Mouse (Mus musculus) spleen, postnatal 36 days (tissue): Measurements from ENCODE around the gene Fez1.

Experiments used
- DNase-seq, 2 experiments: peaks; one replicate each; pipeline ENCODE4 v3.0.0; 2022; ENCODE audit warnings: low spot score in 2 of 2, mixed read lengths in 1 of 2

The Fez1 gene

DNA sequence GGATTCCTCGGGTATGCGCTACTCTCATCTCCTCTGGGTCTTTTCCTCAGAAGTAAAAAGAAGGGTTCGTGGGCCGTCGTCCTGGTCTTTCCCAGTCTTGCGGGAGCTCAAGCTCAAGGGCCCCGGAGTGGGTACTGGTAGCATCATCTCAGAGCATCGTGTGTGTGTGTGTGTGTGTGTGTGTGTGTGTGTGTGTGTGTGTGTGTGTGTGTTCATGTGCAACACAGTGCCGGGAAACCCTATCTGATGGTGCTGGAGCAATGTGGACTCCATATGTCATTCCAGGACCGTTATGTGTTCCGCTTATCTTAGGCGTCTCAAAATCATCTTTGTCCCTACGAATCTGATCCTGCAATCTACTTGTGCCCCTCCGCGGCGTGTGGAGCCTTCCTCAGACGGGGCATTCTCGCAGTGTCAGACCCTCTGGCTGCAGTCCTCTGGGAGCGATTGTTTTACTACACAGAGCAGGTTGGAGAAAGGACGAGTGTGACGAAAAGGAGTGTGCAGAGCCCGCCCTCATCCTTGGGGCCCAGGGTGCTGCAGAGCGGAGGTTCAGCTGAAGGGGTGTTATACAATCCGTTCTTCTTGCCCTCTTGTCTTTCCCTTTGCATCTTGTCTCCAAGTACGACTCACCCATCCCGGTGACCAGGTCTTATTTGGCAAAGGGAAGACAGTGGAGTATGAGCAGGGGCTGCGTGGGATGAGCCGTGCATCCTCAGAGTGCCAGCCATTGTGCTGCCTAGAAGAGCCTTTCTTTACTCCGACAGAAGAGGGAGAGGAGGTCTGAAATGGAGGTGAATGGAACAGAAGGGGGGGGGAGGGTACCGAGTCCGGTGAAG lies 11.6 kb downstream of the Fez1 start:
- no peak for DNase-seq

DNA sequence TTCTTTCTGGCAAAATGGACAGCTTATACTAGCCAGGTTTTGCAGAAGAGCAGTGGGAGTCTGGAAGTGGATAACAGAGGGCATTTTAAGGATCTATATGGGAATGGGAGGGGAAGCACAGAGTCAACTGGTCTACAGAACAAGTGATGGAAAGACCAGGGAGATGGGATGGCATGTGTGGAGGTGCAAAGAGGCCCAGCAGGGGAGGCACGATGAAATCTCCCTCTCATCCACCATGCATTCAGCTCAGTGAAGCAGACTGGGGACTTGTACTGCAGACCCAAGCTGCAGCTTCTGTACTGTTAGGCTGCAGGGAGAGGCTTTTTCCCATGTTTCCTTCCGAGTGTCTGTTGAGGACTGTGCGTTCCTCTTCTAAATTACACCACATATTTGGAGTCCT lies 12.2 kb downstream of the Fez1 start:
- no peak for DNase-seq

DNA sequence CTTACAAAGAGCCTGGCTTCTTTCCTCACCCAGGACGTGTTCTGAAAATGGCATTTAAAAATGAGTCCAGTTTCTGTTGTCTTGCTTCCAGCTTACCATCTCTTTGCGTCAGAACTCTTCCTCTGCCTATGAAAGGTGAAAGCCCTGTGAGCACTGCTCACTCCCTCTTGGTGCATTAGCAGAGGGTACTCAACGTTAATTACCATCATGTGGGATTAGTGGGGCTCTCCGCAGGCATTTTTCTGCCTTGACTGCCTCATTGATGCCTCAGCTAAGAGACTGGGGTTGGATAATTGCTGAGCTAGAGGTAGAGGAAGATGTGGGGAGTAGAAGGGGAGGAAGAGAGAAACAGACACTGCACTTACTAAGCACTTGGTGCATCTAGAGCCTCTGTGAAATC lies 24.7 kb downstream of the Fez1 start:
- no peak for DNase-seq

DNA sequence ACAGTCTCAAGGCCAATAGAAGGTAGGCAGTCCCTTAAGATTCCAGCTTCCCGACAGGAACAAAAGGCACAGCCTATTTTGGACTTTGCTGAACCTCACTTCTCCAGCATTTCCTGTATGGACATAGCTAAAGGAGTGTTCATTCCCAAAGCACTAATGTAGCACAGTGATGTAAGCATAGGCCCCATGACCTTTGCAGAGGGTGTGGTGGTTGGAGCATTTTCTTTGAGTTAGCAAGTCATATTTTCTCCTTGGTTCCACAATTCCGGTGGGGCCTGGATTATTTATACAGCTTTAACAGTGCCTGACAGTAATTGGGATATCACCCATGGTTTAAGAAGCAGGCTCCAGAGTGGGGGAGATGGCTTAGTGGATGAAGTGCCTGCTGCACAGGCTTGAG lies 27.0 kb downstream of the Fez1 start:
- no peak for DNase-seq

DNA sequence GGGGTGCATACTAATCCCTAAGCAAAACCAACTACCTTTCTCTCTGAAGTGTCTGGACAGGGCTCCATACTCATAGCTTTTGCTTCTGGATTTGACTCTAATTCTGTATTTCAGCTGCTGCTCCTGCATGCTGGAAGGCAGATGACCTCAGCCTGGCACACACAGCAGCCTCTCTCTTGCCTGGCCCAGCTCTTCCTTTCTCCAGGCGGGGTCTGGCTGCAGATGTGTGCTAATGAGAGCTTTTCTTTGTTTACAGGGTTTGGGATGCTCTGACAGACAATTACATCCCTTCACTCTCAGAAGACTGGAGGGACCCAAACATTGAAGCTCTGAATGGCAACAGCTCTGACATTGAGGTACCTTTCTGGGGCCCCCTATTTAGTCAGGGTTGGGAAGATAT lies 28.4 kb downstream of the Fez1 start:
- no peak for DNase-seq

DNA sequence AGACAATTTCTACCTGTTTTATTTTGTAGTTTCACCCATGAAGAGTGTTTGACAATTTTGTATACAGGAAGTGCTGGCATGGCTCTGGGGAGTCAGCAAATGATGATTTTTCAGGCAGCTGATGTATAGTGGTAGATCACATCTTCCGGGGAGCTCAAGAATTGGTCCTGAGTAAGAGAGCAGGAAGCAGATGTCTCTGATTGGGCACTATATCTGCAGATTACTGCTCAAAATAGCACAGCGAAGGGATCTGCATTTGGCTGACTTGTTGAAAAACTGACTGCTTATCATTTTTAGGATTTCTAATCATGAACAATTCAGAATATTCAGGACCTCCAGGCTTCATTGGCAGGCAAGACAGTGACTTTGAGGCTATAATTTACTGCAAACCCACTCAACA lies 30.5 kb downstream of the Fez1 start:
- DNase-seq = no peak

DNA sequence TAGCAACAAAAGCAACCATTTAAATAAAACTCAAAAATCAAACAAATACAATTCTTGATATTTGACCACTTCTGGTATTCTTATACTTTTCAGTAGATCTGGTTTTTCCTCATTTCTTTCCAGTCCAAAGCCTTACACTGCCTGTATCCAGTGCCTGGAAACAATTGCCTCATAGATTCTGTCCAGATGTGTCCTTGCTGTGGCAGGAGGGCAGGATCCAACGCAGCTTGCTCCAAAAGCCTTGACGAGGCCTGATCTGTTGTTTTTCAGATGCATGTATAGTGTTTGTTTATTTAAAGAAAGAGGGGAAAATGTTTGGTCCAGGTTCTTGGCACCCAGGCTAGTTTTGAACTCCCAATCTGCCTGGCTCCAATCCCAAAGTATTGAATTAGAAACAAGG lies 34.7 kb downstream of the Fez1 start:
- DNase-seq = no peak

DNA sequence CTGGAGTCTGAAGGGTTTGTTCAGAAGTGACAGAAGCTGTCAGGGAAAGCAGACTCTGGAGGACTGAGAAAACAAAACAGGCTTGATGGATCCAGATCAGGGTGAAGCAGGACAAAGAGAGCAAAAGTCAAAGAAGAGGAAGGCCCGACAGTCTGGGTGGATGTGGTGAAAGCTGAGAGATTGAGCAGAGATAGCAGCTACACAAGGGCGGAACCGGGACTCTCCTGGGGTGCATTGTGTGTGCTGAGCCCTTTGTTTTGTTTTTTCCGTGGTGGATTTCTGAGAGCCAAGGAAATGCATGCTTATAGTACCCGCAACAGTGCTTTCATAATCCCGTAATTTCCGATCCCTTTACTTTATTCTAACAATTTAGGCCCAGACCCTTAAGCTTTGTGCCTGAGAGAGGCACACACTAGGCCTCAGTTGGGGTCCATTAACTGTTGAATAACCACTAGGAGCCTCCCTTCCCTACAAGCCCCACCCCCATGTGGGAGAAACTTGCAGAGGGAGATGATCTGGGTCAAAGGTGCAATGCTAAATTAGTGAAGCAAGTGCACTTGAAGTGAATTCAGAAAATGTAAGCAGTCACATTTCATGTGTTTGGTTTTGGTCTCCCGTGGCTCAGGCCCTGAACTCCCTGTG lies 35.9 kb downstream of the Fez1 start:
- no peak for DNase-seq

DNA sequence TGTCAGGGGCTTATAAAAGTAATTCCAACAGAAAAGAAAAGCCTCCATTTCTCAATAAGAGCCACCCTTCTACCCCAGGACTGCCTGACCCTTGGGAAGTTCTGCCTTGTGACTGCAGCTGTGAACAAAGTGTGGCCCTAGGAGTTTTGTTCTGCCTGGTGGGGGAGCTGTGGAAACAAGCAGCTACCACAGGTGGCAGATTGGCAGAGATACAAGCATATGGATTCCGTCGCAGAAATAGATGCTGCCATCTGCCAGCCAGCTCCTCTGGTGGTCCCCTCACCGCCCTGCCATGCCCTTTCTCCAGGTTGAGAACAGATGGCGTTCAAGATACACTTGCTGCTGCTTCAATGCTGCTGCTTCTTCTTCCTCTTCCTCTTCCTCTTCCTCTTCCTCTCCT lies 37.0 kb downstream of the Fez1 start:
- DNase-seq = no peak

DNA sequence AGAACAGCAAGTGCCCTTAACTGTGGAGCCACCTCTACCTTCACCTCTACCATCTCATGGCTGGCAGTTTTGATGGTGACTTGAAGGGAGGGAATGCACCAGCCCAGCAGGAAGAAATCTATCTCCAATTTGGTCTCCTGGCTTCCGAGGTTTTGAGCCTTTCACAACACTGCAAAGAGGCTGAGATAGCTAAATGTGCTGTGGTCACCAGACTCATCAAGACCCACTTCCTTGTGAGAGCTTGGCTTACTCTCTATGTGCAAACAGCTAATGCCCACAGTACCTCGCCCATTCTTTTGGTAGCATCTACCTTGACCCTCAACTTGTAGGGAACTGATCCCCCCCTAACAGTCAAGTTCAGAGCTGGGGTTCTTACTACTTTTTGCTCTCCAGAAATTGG lies 40.9 kb downstream of the Fez1 start:
- no peak for DNase-seq

DNA sequence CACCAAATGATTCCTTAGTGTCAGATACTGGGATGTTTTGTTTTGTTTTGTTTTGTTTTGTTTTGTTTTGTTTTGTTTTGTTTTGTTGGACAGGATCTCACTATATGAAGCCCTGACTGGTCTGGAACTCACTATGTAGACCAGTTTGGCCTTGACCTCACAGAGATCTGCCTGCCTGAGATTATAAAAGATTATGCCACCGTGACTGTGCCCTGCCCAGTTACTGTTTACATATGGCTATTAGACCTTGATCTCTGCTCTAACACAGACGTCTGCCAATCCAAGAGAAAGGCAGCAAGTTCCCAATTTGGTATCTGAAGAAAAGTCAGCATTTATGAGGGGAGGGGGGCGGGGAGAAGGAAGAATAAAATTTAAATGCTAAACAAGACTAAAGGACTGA lies 42.0 kb downstream of the Fez1 start:
- no peak for DNase-seq

DNA sequence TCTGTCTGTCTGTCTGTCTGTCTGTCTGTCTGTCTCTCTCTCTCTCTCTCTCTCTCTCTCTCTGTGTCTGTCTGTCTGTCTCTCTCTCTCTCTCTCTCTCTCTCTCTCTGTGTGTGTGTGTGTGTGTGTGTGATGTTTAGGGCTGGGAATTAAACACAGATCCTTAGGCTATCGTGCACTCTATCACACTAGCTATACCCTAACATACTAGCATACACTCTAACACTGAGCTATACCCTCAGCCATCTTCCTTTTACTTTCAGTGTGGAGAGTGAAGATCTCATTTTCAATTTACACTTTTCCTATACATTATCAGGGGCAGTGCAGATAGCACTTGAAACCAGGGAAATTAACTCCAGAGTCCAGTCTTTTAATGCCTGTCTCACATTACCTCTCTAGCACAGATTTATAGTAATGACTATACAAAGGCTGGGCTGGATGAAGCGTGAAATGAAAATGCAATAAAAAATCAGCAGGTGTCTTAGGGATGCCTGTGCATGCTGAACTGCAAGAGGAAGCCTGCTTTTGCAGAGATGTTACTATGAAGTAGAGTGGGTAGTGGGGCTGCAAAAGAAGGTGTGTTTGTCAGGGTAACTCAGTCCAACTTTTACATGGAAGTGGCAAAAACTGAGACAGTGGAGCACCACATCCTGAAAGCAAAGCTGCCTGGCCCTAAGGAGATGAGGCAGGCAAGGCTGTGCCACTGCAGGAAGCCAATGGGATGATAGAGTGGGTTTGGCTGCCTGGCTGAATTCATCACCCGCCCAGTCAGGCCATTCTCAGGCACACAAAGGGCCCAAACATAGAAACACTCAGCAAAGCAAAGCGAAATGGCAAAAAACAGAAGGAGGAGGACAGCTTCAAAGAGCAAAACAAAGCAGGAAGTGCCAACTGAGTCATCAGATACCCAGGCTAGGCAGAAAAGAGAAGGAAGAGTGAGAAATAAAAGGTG lies 43.5 kb downstream of the Fez1 start:
- no peak for DNase-seq

DNA sequence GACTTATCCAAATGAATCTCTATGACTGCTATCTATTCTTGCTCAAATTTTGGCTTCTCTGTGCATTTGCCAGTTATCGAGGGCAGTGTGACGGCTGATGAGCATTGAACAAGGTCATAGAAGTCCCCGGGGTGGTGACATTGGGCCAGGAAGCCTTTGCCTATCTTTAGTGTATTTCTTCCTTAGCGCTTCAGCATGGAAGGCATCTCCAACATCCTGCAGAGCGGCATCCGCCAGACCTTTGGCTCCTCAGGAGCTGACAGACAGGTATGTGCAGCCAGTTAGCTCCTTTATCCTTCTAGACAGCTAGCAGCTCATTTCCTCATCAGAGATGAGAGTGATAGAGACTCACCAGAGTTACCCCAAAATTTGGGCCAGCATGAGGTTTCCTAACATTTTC lies 47.0 kb downstream of the Fez1 start:
- no peak for DNase-seq

DNA sequence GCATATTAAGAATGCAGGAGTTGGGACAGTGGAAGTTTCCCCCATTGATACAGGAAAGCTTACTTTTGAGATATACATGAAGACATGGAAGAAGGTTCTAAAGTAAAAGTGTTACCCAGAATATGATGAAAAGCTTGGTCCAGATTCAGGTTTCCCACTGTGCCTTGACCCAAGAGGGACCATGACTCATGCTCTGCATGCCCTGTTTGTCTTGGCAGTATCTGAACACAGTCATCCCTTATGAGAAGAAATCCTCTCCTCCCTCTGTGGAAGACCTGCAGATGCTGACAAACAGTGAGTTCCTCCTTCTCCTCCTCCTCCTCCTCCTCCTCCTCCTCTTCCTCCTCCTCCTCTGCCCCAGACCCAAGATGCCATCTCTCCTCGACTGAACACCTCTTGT lies 48.6 kb downstream of the Fez1 start:
- DNase-seq = no peak

DNA sequence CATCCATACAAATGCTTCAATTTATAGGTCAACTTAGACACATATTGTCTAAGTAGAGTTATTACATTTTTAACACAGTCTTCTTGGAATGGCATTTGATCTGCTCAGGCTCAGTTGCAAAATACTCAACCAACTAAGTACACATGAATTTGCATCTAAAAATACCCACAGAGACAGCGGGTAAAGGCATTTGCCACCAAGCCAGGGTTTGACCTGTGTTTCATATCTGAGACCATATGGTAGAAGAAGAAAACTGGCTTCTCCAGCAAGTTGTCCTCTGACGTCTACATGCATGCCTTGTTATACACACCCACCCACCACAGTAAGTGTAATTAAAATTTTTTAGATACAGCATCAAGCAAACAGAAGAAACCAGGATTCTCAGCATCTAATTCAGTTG lies 52.1 kb downstream of the Fez1 start:
- no peak for DNase-seq

DNA sequence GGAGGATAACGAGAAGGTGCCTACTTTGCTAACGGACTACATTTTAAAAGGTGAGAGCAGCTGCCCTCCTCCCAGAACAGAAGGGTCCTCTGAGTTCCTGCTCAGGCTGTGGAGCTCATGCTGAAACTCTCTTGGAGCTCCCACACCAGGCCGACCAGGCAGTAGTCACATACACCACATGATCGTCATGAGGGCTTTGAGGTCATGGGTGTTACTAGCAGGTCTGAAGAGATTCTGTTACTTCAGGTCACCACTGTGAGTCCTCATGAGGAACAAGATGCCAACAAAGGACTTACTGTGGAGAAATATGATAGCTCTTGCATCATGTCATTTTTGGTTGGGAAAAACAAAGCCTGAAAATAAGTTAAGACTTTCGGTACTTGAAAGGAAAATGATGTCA lies 54.6 kb downstream of the Fez1 start:
- no peak for DNase-seq

DNA sequence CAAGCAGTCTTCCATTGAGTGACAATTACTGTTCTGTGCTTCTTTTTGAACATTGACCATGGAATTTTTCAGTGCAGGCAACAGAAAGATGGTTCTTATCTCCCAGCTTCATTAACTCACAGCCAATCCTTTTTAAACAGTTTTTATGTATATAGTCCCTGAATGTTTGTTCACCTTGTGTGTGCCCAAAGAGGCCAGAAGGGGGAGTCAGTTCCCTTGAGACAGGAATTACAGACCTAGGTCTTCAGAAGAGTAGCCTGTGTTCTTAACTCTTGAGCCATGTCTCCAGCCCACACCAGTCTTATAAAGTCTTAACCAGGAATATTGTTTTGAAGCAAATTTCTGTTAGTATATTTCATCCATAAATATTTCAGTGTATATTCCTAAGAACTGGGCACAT lies 55.1 kb downstream of the Fez1 start:
- DNase-seq = no peak

DNA sequence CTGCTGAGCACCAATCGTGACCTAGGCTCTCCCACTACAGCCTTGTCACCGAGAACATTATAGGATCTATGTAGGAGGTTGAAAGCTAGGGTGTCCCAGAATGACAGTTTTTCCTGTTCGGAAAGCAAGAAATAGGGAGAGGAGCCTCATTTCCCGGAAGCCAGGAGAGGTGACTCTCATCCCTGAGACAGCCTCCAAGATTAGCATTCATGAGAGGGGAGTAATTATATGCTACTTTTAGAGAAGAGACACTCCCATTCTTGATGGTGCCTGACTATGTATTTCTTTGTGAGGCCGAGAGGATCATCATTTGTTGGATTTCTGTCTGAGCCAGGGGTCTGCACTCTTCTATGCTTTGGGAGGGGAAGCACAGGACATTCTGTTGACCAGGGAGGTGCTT lies 60.0 kb downstream of the Fez1 start:
- DNase-seq = no peak

DNA sequence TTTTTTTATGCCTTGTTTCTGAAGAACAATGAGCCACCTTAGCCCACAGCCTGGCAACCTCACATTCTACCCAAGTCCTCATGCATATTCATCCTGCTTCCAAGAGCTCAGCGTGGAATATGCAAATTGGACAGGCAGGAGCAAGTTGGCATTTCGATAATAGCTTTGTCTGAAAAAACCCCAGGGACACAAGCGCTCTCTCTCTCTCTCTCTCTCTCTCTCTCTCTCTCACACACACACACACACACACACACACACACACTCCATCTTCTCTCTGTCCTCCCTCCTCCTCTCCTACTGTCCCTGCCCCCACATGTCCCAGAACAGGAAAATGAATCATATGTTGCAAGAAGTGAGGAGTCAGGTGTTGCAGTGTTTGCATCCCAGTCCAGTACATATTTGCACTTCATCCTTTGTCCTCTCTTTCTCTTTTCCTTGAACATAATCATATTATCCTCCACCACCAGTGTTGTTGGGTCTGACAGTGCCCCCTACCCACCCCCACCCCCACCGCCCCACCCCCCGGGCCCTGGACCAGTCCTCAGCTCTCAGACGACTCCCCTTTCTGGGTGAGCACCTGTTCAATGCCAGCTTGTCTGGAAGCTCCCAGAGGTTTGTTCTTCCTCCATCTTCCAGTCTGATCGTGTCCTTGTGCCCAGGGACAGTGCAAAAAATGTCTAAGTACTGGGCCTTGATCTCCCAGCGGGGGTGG lies 60.5 kb downstream of the Fez1 start:
- no peak for DNase-seq

DNA sequence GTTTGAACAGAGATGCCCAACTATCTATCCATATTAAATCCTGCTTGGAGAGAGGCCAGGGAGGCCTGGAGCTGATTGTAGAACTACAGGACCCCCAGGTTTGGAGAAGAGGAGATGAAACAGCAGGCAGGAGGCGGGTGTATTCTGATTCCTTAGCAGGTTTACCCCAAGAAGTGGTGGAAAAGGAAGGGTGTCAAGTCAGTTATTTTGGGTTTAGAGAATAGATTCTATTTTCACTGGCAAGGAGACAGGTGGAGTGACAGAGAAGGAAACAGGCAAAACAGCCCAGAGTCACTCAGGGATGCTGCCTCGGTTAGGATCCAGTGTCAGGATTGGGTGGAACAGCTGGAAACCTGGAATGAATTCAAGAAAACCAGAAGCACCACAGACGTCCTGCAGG lies 61.9 kb downstream of the Fez1 start:
- no peak for DNase-seq

DNA sequence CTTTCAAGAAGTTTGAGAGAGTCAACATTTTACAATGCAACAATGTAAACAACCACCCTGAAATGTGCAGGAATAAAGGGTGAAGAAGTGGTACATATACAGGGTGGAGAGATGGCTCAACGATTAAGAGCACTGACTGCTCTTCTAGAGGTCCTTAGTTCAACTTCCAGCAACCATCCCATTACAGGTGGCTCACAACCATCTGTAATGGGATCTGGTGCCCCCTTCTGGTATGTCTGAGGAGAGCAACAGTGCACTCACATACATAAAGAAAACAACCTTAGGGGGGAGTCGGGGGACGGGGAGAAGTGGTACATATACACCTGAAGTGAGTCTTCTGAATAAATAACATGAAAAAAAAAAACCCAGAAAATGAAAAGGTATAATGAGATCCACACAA lies 63.6 kb downstream of the Fez1 start:
- DNase-seq = no peak

DNA sequence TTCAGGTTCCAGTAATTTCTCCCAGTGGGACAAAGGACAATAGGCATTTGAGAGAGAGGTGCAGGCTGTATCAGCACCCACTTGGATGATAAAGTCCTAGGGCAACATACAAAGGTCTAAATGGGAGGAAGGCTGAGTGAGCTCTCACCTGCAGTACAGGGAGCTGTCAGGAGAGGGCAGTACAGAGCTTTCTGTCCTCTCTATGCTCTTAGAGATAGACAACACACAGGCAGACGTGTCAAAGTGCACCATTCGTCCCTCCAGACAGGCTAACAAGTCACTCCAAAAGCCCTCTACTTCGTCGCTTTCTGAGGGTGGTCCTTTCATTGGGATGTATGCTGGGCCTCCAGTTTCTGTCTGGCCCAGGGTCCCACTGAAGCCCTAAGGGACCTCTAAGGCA lies 68.9 kb downstream of the Fez1 start:
- DNase-seq = no peak
